Mouse (Mus musculus): Measurements from ENCODE around the gene Kcnj8.

DNA sequence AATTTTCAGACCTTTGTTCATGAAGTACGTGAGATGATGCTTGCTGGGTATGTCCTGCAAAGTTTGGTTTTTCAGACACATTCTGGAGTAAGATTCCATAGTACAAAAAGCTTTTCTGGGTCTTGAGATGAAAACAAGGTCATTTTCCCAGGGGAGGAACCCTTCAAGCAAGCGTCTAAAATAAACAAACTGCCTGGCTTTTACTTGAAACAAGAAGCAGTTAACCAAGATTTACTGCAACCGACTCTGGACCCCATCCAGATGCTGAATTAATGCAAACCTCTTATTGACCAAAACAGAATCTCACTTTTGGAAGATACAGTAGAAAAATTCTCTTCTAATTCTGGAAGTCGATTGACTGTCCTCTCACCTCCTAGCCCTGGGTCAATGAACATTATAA lies 20.5 kb downstream of the Kcnj8 start:
- no peak for TF ChIP-seq CTCF (IDR thresholded peaks at IDR 0.05; ENCODE audit: extremely low read depth, insufficient read depth, low read length)
- no peak for TF ChIP-seq POLR2A (IDR thresholded peaks at IDR 0.05; ENCODE audit: extremely low read depth, insufficient read depth, low read length)

All from cortical plate, adult 2 months (tissue).